Mouse (Mus musculus) limb, embryonic 11.5 days (tissue): ENCODE data around the gene Ly6g5b. TPM values are rescaled to one million over a fixed set of nuclear protein-coding genes. Genes with fewer than 3 reads are reported as not detected.

Source experiments
- ATAC-seq: fragments of 200-750 bp; cut with Nextera tagmentation; 2 replicates; pipeline ENCODE4 v1.8.0; 2017; ENCODE audit warnings: low read depth; ENCODE audit not compliant: insufficient number of reproducible peaks, low FRiP score, low TSS enrichment
- DNase-seq: peaks from one replicate; pipeline ENCODE4 v3.0.0-alpha.2; 2015; ENCODE audit warnings: low spot score
- H3K27ac ChIP-seq: fragments of 300-500 bp; sonication (generic); replicated peaks from 2 replicates; pipeline ENCODE4 v1.5.1; 2014; ENCODE audit warnings: low read depth, mild to moderate bottlenecking, low read length
- H3K27me3 ChIP-seq: fragments of 300-500 bp; sonication (generic); 2 replicates; pipeline ENCODE4 v1.6.1; 2014; ENCODE audit warnings: mild to moderate bottlenecking, low read length, mixed read lengths; ENCODE audit not compliant: control insufficient read depth, insufficient read depth
- H3K36me3 ChIP-seq: fragments of 300-500 bp; sonication (generic); 2 replicates; pipeline ENCODE4 v1.6.1; 2014; ENCODE audit warnings: mild to moderate bottlenecking, low read length, moderate library complexity, mixed read lengths; ENCODE audit not compliant: control insufficient read depth, insufficient read depth
- H3K4me1 ChIP-seq: fragments of 300-500 bp; sonication (generic); 2 replicates; pipeline ENCODE4 v1.6.1; 2014; ENCODE audit warnings: low read length, mixed read lengths; ENCODE audit not compliant: control insufficient read depth, insufficient read depth
- H3K4me2 ChIP-seq: fragments of 300-500 bp; sonication (generic); 2 replicates; pipeline ENCODE4 v1.6.1; 2014; ENCODE audit warnings: low read depth, mild to moderate bottlenecking, moderate library complexity; ENCODE audit not compliant: severe bottlenecking
- H3K4me3 ChIP-seq: fragments of 300-500 bp; sonication (generic); 2 replicates; pipeline ENCODE4 v1.5.1; 2014; ENCODE audit warnings: low read depth, low read length
- H3K9ac ChIP-seq: fragments of 300-500 bp; sonication (generic); 2 replicates; pipeline ENCODE4 v1.6.1; 2014; ENCODE audit warnings: mild to moderate bottlenecking, low read length
- H3K9me3 ChIP-seq: fragments of 300-500 bp; sonication (generic); 2 replicates; pipeline ENCODE4 v1.6.1; 2016; ENCODE audit warnings: low read length; ENCODE audit not compliant: control insufficient read depth
- WGBS: fragments of 180-500 bp; shearing (Covaris S2); extraction: QIAGEN DNeasy Blood & Tissue Kit; methylation state at CpG from one replicate; pipeline ENCODE4 v1.1.7; 2014; 5-methylcytosine and 5-hydroxymethylcytosine counted together
- polyA plus RNA-seq: library from polyadenylated mRNA; unstranded; fragments of >200 nt; fragmentation: Nextera tagmentation; extraction: Ambion mirVana; gene quantifications from 2 replicates; pipeline ENCODE4 v1.2.1, GENCODE M21; 2014

Gene Ly6g5b
- polyA plus RNA-seq, result 0.44 and 0.75 TPM in 2 replicates

DNA sequence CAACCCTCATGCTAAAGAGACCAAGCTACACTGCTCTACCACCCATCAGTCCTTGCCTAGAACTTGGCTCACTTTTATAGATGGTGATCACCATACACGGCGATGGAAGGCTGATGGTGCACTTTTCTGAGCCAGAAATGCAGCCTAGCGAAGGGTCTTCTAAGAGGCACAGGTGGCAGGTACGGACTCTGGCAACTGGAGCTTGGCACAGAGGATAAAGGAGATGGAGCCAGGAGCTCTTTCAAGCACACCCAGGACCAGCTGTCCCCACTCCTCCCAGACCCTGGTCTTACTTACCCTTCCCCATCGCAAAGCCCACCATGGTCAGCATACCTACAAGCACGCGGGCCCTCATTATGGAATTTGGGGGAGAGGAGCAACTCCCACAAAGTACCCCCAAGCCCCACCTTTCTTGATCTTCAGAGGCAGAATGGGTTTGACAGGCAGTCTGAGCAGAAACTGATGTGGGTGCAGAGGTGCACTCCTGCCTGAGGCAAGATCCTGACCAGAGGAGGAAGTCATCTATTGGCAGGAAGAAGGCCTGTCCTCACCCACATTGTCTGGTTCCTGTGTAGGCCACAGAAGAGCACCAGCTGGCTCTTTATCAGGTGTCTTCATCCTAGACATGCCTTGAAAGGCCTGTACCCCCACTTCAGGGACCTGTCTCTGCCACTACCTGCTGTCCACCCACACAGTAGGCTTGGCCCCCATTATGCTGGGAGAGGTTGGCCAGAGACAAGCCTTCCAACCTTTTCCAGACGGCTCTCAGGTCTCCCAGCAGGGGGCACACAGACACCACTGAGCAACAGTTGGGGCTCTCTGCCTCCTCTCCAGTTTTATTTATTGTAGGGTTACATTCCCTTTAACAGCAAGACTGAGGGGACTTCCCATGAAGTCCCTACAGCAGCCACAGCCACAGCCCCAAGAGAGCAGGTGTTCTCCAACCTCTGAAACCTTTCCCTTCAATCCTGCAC, at the start of gene Ly6g5b:
Ly6g5b (minus strand) TSS at position 383 of the 974 bp plus-strand sequence.
- 84% methylated on average over 8 of the region's 8 CpGs for WGBS

DNA sequence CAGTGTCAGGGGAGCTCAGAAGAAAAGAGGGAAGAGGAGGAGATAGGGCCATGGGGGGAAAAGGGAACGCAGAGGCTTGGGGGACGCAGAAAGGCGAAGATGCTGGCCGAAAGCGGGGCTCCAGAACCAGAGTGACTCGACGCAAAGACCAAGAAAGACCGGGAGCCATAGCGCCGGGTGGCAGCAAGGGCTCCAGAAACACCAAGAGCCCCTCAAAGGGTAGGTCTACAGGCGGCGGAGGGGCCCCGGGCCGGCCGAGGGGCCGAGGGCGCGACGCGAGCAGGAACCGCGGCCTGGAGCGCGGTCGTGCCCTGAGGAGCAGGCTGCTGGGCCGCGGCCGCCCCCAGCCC, 49.0 kb upstream of the Ly6g5b start:
- H3K36me3 ChIP-seq, result peaks cover 28% of the 10 kb centered on the region
- DNase-seq (no peak), ATAC-seq (no peak)
- no peaks in the 10 kb centered on the region for H3K9me3 ChIP-seq
- H3K4me2 ChIP-seq, result peak overlapping the region; percentile 96
- peak overlapping the region; percentile 91 for H3K27ac ChIP-seq
- peaks cover 11% of the 10 kb centered on the region; the same call in 1 of the 2 replicates for H3K4me1 ChIP-seq
- H3K27me3 ChIP-seq, result no peaks in the 10 kb centered on the region
- H3K4me3 ChIP-seq, result peak overlapping the region; percentile 100
- H3K9ac ChIP-seq, result peak overlapping the region; percentile 99
- 0% methylated on average over 28 of the region's 28 CpGs for WGBS

More for the DNA sequence above, at the start of gene Ly6g5b:
- H3K27me3 ChIP-seq, result no peaks in the 10 kb centered on the region
- H3K4me2 ChIP-seq, result no peak within 1 kb of the TSS
- H3K4me1 ChIP-seq, result peaks cover 5% of the 10 kb centered on the region; the same call in 1 of the 2 replicates
- ATAC-seq (no peak), DNase-seq (no peak)
- H3K36me3 ChIP-seq, result peaks cover 29% of the 10 kb centered on the region
- H3K4me3 ChIP-seq, result no peak within 1 kb of the TSS
- no peaks in the 10 kb centered on the region for H3K9me3 ChIP-seq
- H3K9ac ChIP-seq, result no peak within 1 kb of the TSS
- no peak within 1 kb of the TSS for H3K27ac ChIP-seq

DNA sequence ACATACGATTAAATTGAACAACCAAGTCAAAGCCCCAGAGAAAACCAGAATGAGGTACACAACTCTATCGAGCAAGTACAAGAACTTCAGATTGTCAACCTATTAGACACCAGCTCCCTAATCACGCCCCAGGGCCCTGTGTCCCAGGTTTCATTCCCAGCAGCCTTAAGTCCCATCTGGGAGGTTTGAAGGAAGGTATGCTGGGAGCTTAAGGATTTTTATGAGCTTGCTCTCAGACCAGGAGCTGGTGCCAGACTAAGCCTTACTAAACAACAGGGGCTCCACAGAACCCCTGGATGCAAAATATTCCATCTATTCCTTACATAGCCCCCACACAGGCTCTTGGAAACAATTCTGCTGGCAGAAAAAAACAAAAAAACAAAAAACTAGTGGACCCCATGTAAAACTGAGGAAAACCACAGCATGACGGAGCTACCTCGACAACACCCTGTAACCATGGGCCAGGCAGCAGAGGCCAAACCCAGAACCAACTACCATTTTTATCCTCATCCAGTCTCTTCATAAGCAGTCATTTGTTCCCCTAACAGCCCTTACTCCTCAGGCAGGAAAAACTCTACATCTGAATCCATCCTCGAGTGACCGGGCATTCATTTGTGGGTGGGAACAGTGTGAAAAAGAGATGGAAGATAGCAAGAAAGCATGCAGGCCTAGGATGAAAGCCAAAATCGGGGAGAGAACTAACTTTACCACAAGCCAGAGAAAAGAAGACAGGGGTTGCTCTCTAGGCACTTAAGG, 48.3 kb upstream of the Ly6g5b start:
- 19% methylated on average over 8 of the region's 8 CpGs for WGBS
- Histone ChIP-seq H3K4me1 (peaks cover 11% of the 10 kb centered on the region; the same call in 1 of the 2 replicates), H3K9me3 (no peaks in the 10 kb centered on the region), H3K36me3 (peaks cover 35% of the 10 kb centered on the region), H3K4me2 (peak overlapping the region; percentile 96), H3K4me3 (peak overlapping the region; percentile 100), H3K27ac (peak overlapping the region; percentile 42; the same call in 1 of the 2 replicates), H3K27me3 (no peaks in the 10 kb centered on the region), H3K9ac (peak overlapping the region; percentile 99)
- DNase-seq (no peak), ATAC-seq (no peak)

DNA sequence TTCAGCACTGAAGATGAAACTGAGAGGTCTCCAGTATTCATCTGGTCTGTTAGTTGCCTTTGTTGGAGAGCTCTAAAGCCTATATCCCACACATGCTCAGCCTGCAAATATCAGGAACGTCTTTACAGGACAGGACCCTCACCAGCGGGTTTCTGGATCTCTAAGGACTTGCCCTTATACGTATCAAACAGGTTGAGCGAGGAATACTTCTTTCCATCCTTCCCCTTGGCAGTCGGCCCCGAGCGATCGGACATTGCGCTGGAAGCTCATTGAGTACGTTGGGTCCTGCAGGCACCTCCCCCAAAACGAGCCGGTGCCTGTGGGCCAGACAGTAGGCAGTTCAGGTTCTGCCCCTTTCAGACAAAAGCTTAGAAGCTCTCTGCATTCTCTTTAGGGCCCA, 47.5 kb upstream of the Ly6g5b start:
- DNase-seq (no peak), ATAC-seq (no peak)
- H3K4me3 ChIP-seq, result peak overlapping the region; percentile 100
- no peaks in the 10 kb centered on the region for H3K27me3 ChIP-seq
- peak overlapping the region; percentile 24; the same call in 1 of the 2 replicates for H3K9ac ChIP-seq
- H3K4me1 ChIP-seq, result peaks cover 11% of the 10 kb centered on the region; the same call in 1 of the 2 replicates
- peak overlapping the region; percentile 96 for H3K4me2 ChIP-seq
- H3K27ac ChIP-seq, result no peak overlapping the region
- H3K9me3 ChIP-seq, result no peaks in the 10 kb centered on the region
- 74% methylated on average over 12 of the region's 12 CpGs for WGBS
- peaks cover 42% of the 10 kb centered on the region for H3K36me3 ChIP-seq

DNA sequence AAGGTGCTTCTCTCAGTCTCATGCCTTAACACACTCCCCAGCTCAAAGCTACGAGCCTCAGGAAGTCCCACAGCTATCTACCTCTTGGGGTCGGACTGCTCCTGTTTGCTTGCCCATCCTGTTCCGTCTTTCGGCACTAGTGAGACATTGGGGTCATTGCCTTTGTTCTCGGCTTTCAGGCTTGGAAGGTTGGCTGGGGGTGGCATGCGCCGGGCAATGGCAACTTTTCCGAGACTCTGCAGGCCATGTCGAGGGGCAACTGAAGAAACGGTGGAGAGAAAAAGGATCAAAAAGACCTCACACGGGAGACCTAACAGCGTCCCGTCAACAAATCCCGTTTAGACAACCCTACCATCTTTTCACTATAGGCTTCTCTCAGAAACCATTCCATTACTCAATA, 46.9 kb upstream of the Ly6g5b start:
- 0 out of 2 replicates have a peak overlapping the region, but pooled peaks have one; percentile 100 for H3K4me3 ChIP-seq
- H3K27ac ChIP-seq, result no peak overlapping the region
- no peaks in the 10 kb centered on the region for H3K27me3 ChIP-seq
- peaks cover 11% of the 10 kb centered on the region; the same call in 1 of the 2 replicates for H3K4me1 ChIP-seq
- DNase-seq (no peak), ATAC-seq (no peak)
- H3K9ac ChIP-seq, result peak overlapping the region; percentile 12; the same call in 1 of the 2 replicates
- 85% methylated on average over 14 of the region's 14 CpGs for WGBS
- no peaks in the 10 kb centered on the region for H3K9me3 ChIP-seq
- H3K4me2 ChIP-seq, result peak overlapping the region; percentile 96; the same call in 1 of the 2 replicates
- H3K36me3 ChIP-seq, result peaks cover 48% of the 10 kb centered on the region

DNA sequence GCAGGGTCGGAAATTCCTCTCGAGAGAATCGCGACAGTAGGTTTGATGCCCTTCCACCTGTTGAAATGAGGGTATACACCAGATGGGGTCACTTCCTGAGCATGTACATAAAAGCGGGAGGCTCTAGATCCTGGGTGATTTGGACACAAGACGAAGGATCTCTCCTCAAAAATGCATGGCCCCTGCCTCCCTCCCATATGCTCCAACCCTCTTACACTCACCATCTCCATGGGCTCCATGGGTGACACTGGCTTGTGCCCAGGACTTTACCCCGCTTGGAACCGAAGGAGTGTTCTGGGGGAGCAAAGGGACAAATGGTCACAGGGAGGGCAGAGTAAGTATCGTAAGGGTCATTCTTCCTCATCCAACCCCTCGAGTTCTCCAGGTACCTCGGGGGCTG, 46.2 kb upstream of the Ly6g5b start:
- 89% methylated on average over 11 of the region's 11 CpGs for WGBS
- H3K4me2 ChIP-seq, result 0 out of 2 replicates have a peak overlapping the region, but pooled peaks have one; percentile 20
- H3K4me3 ChIP-seq, result peak overlapping the region; percentile 12; the same call in 1 of the 2 replicates

DNA sequence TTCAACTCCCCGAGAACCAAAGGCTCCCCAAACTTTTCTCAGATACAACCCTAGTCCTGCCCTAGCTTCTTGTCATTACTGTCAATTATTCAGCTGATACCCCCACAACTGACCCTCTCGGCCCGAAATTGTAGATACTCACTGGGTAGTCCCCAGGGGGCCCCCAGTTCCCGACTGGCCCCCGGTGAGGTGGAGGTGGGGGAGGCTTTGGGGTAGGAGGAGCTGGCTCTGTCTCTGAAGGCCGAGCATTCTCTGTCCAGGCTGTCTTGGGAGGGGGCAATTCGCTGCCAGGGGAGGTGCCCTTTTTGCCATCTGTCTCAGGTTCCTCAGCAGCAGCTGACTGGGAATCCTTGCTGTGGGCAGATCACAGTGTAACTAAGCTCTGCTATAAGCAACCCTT, 44.4 kb upstream of the Ly6g5b start:
- no peak overlapping the region for H3K27ac ChIP-seq
- DNase-seq (no peak), ATAC-seq (no peak)
- no peak overlapping the region for H3K9ac ChIP-seq
- WGBS, result 86% methylated on average over 7 of the region's 7 CpGs
- H3K9me3 ChIP-seq, result no peaks in the 10 kb centered on the region
- H3K36me3 ChIP-seq, result peaks cover 71% of the 10 kb centered on the region
- no peak overlapping the region for H3K4me2 ChIP-seq
- no peak overlapping the region for H3K4me3 ChIP-seq
- peaks cover 6% of the 10 kb centered on the region; the same call in 1 of the 2 replicates for H3K4me1 ChIP-seq
- no peaks in the 10 kb centered on the region for H3K27me3 ChIP-seq

More for the DNA sequence above, 46.2 kb upstream of the Ly6g5b start:
- no peak overlapping the region for H3K9ac ChIP-seq
- H3K4me1 ChIP-seq, result peaks cover 11% of the 10 kb centered on the region; the same call in 1 of the 2 replicates
- H3K9me3 ChIP-seq, result no peaks in the 10 kb centered on the region
- ATAC-seq, result no peak
- H3K27ac ChIP-seq, result no peak overlapping the region
- no peaks in the 10 kb centered on the region for H3K27me3 ChIP-seq
- H3K36me3 ChIP-seq, result peaks cover 55% of the 10 kb centered on the region
- DNase-seq, result no peak
